Mouse (Mus musculus): ENCODE data around the gene Cckbr.
A peak's percentile ranks its signal among the peaks of the same experiment; 100 is the strongest.
"Not testable (repeated sequence)": the region's sequence is repeated elsewhere in the genome, so short reads cannot be mapped to it uniquely, and the experiment has no call there.

Gene Cckbr

GRCm38 (mm10) chr7:105399935-105400624 is 25.5 kb upstream of the Cckbr start, which contains the start of gene Fam160a2:
Gene Fam160a2 (minus strand): TSS chr7:105400054.
- H3K4me3 ChIP-seq (replicated peaks; ENCODE audit: low read length): peak within 1 kb of the TSS; percentile 95
- peaks cover 24% of the 10 kb centered on the region for H3K36me3 ChIP-seq (ENCODE audit: insufficient read depth, low read length)
- 0 out of 2 replicates have a peak, but pooled peaks cover 5% of the 10 kb centered on the region for H3K27me3 ChIP-seq (ENCODE audit: insufficient read depth, low read length)
- no peak for TF ChIP-seq POU5F1 (IDR thresholded peaks at IDR 0.05; ENCODE audit: borderline replicate concordance, low read length)
- H3K4me1 ChIP-seq (replicated peaks; ENCODE audit: low read depth, low read length): peaks cover 55% of the 10 kb centered on the region
- H3K9me3 ChIP-seq (ENCODE audit: low read length): no peaks in the 10 kb centered on the region

- no peak for TF ChIP-seq NANOG (IDR thresholded peaks at IDR 0.05; ENCODE audit: borderline replicate concordance, low read length)
- TF ChIP-seq CTCF (conservative IDR thresholded peaks at IDR 0.05; ENCODE audit: low read length): no peak
- no peak for TF ChIP-seq POU5F1 (IDR thresholded peaks at IDR 0.05; ENCODE audit: borderline replicate concordance, low read length)
- Histone ChIP-seq H3K4me3 (replicated peaks; ENCODE audit: low read length) (no peak within 1 kb of the TSS), H3K9me3 (ENCODE audit: low read length) (no peaks in the 10 kb centered on the region), H3K36me3 (ENCODE audit: insufficient read depth, low read length) (no peaks in the 10 kb centered on the region), H3K4me1 (replicated peaks; ENCODE audit: low read depth, low read length) (peaks cover 49% of the 10 kb centered on the region), H3K27me3 (ENCODE audit: insufficient read depth, low read length) (peaks cover 26% of the 10 kb centered on the region)
Measured at GRCm38 (mm10) chr7:105404268-105404667, 21.3 kb upstream of the Cckbr start, which contains the start of gene Cnga4. Gene Cnga4 (plus strand): TSS chr7:105404568.

- H3K36me3 ChIP-seq (ENCODE audit: insufficient read depth, low read length): no peaks in the 10 kb centered on the region
- H3K27me3 ChIP-seq (ENCODE audit: insufficient read depth, low read length): peaks cover 32% of the 10 kb centered on the region
- H3K4me1 ChIP-seq (replicated peaks; ENCODE audit: low read depth, low read length): peaks cover 39% of the 10 kb centered on the region
- TF ChIP-seq NANOG (IDR thresholded peaks at IDR 0.05; ENCODE audit: borderline replicate concordance, low read length) (no peak), POU5F1 (IDR thresholded peaks at IDR 0.05; ENCODE audit: borderline replicate concordance, low read length) (no peak), CTCF (conservative IDR thresholded peaks at IDR 0.05; ENCODE audit: low read length) (no peak)
- H3K9me3 ChIP-seq (ENCODE audit: low read length): no peaks in the 10 kb centered on the region
- no peak overlapping the region for H3K4me3 ChIP-seq (replicated peaks; ENCODE audit: low read length)
Measured at GRCm38 (mm10) chr7:105406322-105406721, 19.2 kb upstream of the Cckbr start.

GRCm38 (mm10) chr7:105411874-105412632 is 13.5 kb upstream of the Cckbr start:
- peaks cover 28% of the 10 kb centered on the region for H3K27me3 ChIP-seq (ENCODE audit: insufficient read depth, low read length)
- H3K36me3 ChIP-seq (ENCODE audit: insufficient read depth, low read length); H3K9me3 ChIP-seq (ENCODE audit: low read length); H3K4me3 ChIP-seq (replicated peaks; ENCODE audit: low read length): not testable (repeated sequence)
- peaks cover 13% of the 10 kb centered on the region for H3K4me1 ChIP-seq (replicated peaks; ENCODE audit: low read depth, low read length)
- peak; percentile 98 for TF ChIP-seq CTCF (conservative IDR thresholded peaks at IDR 0.05; ENCODE audit: low read length)

GRCm38 (mm10) chr7:105414385-105414784 is 11.1 kb upstream of the Cckbr start:
- Histone ChIP-seq H3K27me3 (ENCODE audit: insufficient read depth, low read length) (peaks cover 24% of the 10 kb centered on the region), H3K4me1 (replicated peaks; ENCODE audit: low read depth, low read length) (peaks cover 13% of the 10 kb centered on the region), H3K9me3 (ENCODE audit: low read length) (no peaks in the 10 kb centered on the region), H3K36me3 (ENCODE audit: insufficient read depth, low read length) (no peaks in the 10 kb centered on the region), H3K4me3 (replicated peaks; ENCODE audit: low read length) (no peak overlapping the region)
- TF ChIP-seq CTCF (conservative IDR thresholded peaks at IDR 0.05; ENCODE audit: low read length) (no peak), POU5F1 (IDR thresholded peaks at IDR 0.05; ENCODE audit: borderline replicate concordance, low read length) (no peak), NANOG (IDR thresholded peaks at IDR 0.05; ENCODE audit: borderline replicate concordance, low read length) (no peak)

GRCm38 (mm10) chr7:105416529-105416928 is 9.0 kb upstream of the Cckbr start:
- no peaks in the 10 kb centered on the region for H3K9me3 ChIP-seq (ENCODE audit: low read length)
- TF ChIP-seq POU5F1 (IDR thresholded peaks at IDR 0.05; ENCODE audit: borderline replicate concordance, low read length) (no peak), CTCF (conservative IDR thresholded peaks at IDR 0.05; ENCODE audit: low read length) (no peak)
- peaks cover 13% of the 10 kb centered on the region for H3K4me1 ChIP-seq (replicated peaks; ENCODE audit: low read depth, low read length)

GRCm38 (mm10) chr7:105418106-105418505 is 7.4 kb upstream of the Cckbr start:
- TF ChIP-seq NANOG (IDR thresholded peaks at IDR 0.05; ENCODE audit: borderline replicate concordance, low read length) (no peak), CTCF (conservative IDR thresholded peaks at IDR 0.05; ENCODE audit: low read length) (no peak), POU5F1 (IDR thresholded peaks at IDR 0.05; ENCODE audit: borderline replicate concordance, low read length) (no peak)
- Histone ChIP-seq H3K27me3 (ENCODE audit: insufficient read depth, low read length) (peaks cover 30% of the 10 kb centered on the region), H3K4me3 (replicated peaks; ENCODE audit: low read length) (no peak overlapping the region), H3K9me3 (ENCODE audit: low read length) (no peaks in the 10 kb centered on the region), H3K36me3 (ENCODE audit: insufficient read depth, low read length) (no peaks in the 10 kb centered on the region), H3K4me1 (replicated peaks; ENCODE audit: low read depth, low read length) (peaks cover 3% of the 10 kb centered on the region)

More at GRCm38 (mm10) chr7:105416529-105416928, 9.0 kb upstream of the Cckbr start:
- Histone ChIP-seq H3K36me3 (ENCODE audit: insufficient read depth, low read length) (no peaks in the 10 kb centered on the region), H3K27me3 (ENCODE audit: insufficient read depth, low read length) (peaks cover 26% of the 10 kb centered on the region), H3K4me3 (replicated peaks; ENCODE audit: low read length) (no peak overlapping the region)

GRCm38 (mm10) chr7:105420903-105421302 is 4.6 kb upstream of the Cckbr start:
- no peak overlapping the region for H3K4me3 ChIP-seq (replicated peaks; ENCODE audit: low read length)
- no peaks in the 10 kb centered on the region for H3K9me3 ChIP-seq (ENCODE audit: low read length)
- peaks cover 6% of the 10 kb centered on the region for H3K4me1 ChIP-seq (replicated peaks; ENCODE audit: low read depth, low read length)
- H3K36me3 ChIP-seq (ENCODE audit: insufficient read depth, low read length): no peaks in the 10 kb centered on the region
- H3K27me3 ChIP-seq (ENCODE audit: insufficient read depth, low read length): peaks cover 43% of the 10 kb centered on the region
- TF ChIP-seq NANOG (IDR thresholded peaks at IDR 0.05; ENCODE audit: borderline replicate concordance, low read length): no peak
- no peak for TF ChIP-seq POU5F1 (IDR thresholded peaks at IDR 0.05; ENCODE audit: borderline replicate concordance, low read length)
- TF ChIP-seq CTCF (conservative IDR thresholded peaks at IDR 0.05; ENCODE audit: low read length): no peak

All from E14TG2a.4 (cell line).